ENCODE assay signal across 19 mouse cellular contexts in genomic region chr10:67841596-67841995, GRCm38 (mm10).
"Had no signal": no experiment of that assay in that cellular context is flagged by ENCODE, and none has a peak within 500 bp of the region (broad histone marks: within the 10 kb centered on the region; RNA-seq: fewer than 3 reads in every experiment).

No protein-coding gene starts in this region.

- H3K27ac ChIP-seq: kidney, postnatal 0 days; liver, embryonic 15.5 days; midbrain, embryonic 15.5 days; neural tube, embryonic 12.5 days had no signal

- H3K4me2 ChIP-seq: liver, embryonic 11.5 days; liver, embryonic 15.5 days; midbrain, embryonic 11.5 days; midbrain, embryonic 15.5 days; neural tube, embryonic 12.5 days had no signal

- H3K4me1 ChIP-seq: liver, embryonic 15.5 days; megakaryocyte, embryonic 14.5 days; midbrain, embryonic 15.5 days; neural tube, embryonic 12.5 days had no signal

- ATAC-seq: intestine, postnatal 0 days; lung, postnatal 0 days; midbrain, embryonic 15.5 days had no signal

- H3K27me3 ChIP-seq: liver, embryonic 15.5 days; megakaryocyte, embryonic 14.5 days; midbrain, embryonic 15.5 days; neural tube, embryonic 12.5 days had no signal

- H3K36me3 ChIP-seq: liver, embryonic 15.5 days; midbrain, embryonic 15.5 days; neural tube, embryonic 12.5 days had no signal

- DNase-seq: kidney, adult 9 months; kidney, postnatal 36 days; layer of hippocampus, adult 9-11 months; left cerebral cortex, postnatal 4 days; lung, adult 2 months; lung, postnatal 36 days; retina, postnatal 1 day; right cerebral cortex, postnatal 4 days; spleen, adult 18-20 months; thymus, adult 2 months had no signal

- H3K4me3 ChIP-seq: liver, embryonic 15.5 days; megakaryocyte, embryonic 14.5 days; midbrain, embryonic 15.5 days; neural tube, embryonic 12.5 days had no signal

- H3K9ac ChIP-seq: liver, embryonic 15.5 days; midbrain, embryonic 15.5 days; neural tube, embryonic 12.5 days had no signal

- H3K9me3 ChIP-seq: liver, embryonic 15.5 days; midbrain, embryonic 15.5 days; neural tube, embryonic 12.5 days had no signal
